Mouse (Mus musculus) midbrain, embryonic 14.5 days (tissue): ENCODE data around the gene Sh3bgrl2. TPM values are rescaled to one million over a fixed set of nuclear protein-coding genes. Genes with fewer than 3 reads are reported as not detected.

Experiments used
- ATAC-seq: fragments of 200-750 bp; cut with Nextera tagmentation; 2 replicates; pipeline ENCODE4 v1.8.0; 2017; ENCODE audit warnings: moderate number of reproducible peaks, moderate library complexity; ENCODE audit not compliant: low FRiP score, low TSS enrichment
- DNase-seq: peaks from one replicate; pipeline ENCODE4 v3.0.0-alpha.2; 2015
- H3K27ac ChIP-seq: fragments of 300-500 bp; sonication (generic); replicated peaks from 2 replicates; pipeline ENCODE4 v1.5.1; 2014; ENCODE audit warnings: mild to moderate bottlenecking, low read depth, low read length, moderate library complexity
- H3K27me3 ChIP-seq: fragments of 300-500 bp; sonication (generic); 2 replicates; pipeline ENCODE4 v1.6.1; 2014; ENCODE audit warnings: low read length, control low read depth, mixed read lengths; ENCODE audit not compliant: control insufficient read depth, insufficient read depth
- H3K36me3 ChIP-seq: fragments of 300-500 bp; sonication (generic); 2 replicates; pipeline ENCODE4 v1.6.1; 2014; ENCODE audit warnings: low read length, control low read depth; ENCODE audit not compliant: control insufficient read depth, insufficient read depth
- H3K4me1 ChIP-seq: fragments of 300-500 bp; sonication (generic); 2 replicates; pipeline ENCODE4 v1.6.1; 2014; ENCODE audit warnings: mild to moderate bottlenecking, antibody characterized with exemption, low read length, control low read depth; ENCODE audit not compliant: control insufficient read depth, insufficient read depth
- H3K4me2 ChIP-seq: fragments of 300-500 bp; sonication (generic); 2 replicates; pipeline ENCODE4 v1.6.1; 2014; ENCODE audit warnings: mild to moderate bottlenecking, low read length, moderate library complexity
- H3K4me3 ChIP-seq: fragments of 300-500 bp; sonication (generic); replicated peaks from 2 replicates; pipeline ENCODE4 v1.5.1; 2014; ENCODE audit warnings: low read depth, low read length
- H3K9ac ChIP-seq: fragments of 300-500 bp; sonication (generic); replicated peaks from 2 replicates; pipeline ENCODE4 v1.6.1; 2014; ENCODE audit warnings: mild to moderate bottlenecking, low read length, moderate library complexity
- H3K9me3 ChIP-seq: fragments of 300-500 bp; sonication (generic); 2 replicates; pipeline ENCODE4 v1.6.1; 2016; ENCODE audit warnings: low read length, control low read depth, mixed read lengths; ENCODE audit not compliant: control insufficient read depth
- WGBS: fragments of 180-500 bp; shearing (Covaris S2); extraction: QIAGEN DNeasy Blood & Tissue Kit; methylation state at CpG from one replicate; pipeline ENCODE4 v1.1.7; 2014; 5-methylcytosine and 5-hydroxymethylcytosine counted together
- polyA plus RNA-seq: library from polyadenylated mRNA; unstranded; fragments of >200 nt; fragmentation: Nextera tagmentation; extraction: Ambion mirVana; gene quantifications from 2 replicates; pipeline ENCODE4 v1.2.1, GENCODE M21; 2014

Sh3bgrl2 gene
- polyA plus RNA-seq, 1 experiment from 2014 or later, result 10.7 TPM

GRCm38 (mm10) chr9:83576689-83577057, 28.5 kb downstream of the Sh3bgrl2 start:
- no peaks in the 10 kb centered on the region for H3K36me3 ChIP-seq
- no peak overlapping the region for H3K4me3 ChIP-seq
- H3K4me2 ChIP-seq, result no peak overlapping the region
- DNase-seq (peak; percentile 84), ATAC-seq (peak; percentile 79; the same call in 1 of the 2 replicates)
- H3K27me3 ChIP-seq, result no peaks in the 10 kb centered on the region
- no peaks in the 10 kb centered on the region; the same call in 1 of the 2 replicates for H3K4me1 ChIP-seq
- no peak overlapping the region for H3K9ac ChIP-seq
- 0 out of 2 replicates have a peak overlapping the region, but pooled peaks have one; percentile 20 for H3K27ac ChIP-seq
- 20% methylated on average over 3 of the region's 3 CpGs for WGBS
- H3K9me3 ChIP-seq, result no peaks in the 10 kb centered on the region

GRCm38 (mm10) chr9:83577260-83577659, 29.1 kb downstream of the Sh3bgrl2 start:
- H3K9ac ChIP-seq, result no peak overlapping the region
- ATAC-seq (0 out of 2 replicates have a peak, but pooled peaks have one; percentile 16), DNase-seq (no peak)
- H3K27ac ChIP-seq, result 0 out of 2 replicates have a peak overlapping the region, but pooled peaks have one; percentile 20
- H3K36me3 ChIP-seq, result no peaks in the 10 kb centered on the region
- no peaks in the 10 kb centered on the region for H3K9me3 ChIP-seq
- H3K4me2 ChIP-seq, result no peak overlapping the region
- H3K4me3 ChIP-seq, result no peak overlapping the region
- WGBS, result 88% methylated on average over 7 of the region's 7 CpGs
- H3K27me3 ChIP-seq, result no peaks in the 10 kb centered on the region
- H3K4me1 ChIP-seq, result no peaks in the 10 kb centered on the region; the same call in 1 of the 2 replicates

GRCm38 (mm10) chr9:83579049-83579448, 30.9 kb downstream of the Sh3bgrl2 start:
- Histone ChIP-seq H3K9ac (no peak overlapping the region), H3K9me3 (no peaks in the 10 kb centered on the region), H3K4me1 (no peaks in the 10 kb centered on the region; the same call in 1 of the 2 replicates), H3K36me3 (no peaks in the 10 kb centered on the region), H3K27ac (no peak overlapping the region), H3K27me3 (no peaks in the 10 kb centered on the region), H3K4me3 (no peak overlapping the region), H3K4me2 (no peak overlapping the region)
- DNase-seq (no peak), ATAC-seq (no peak)
- 84% methylated on average over 4 of the region's 4 CpGs for WGBS

GRCm38 (mm10) chr9:83582748-83583147, 34.6 kb downstream of the Sh3bgrl2 start:
- Histone ChIP-seq H3K27ac (no peak overlapping the region), H3K36me3 (no peaks in the 10 kb centered on the region), H3K9me3 (no peaks in the 10 kb centered on the region), H3K4me1 (no peaks in the 10 kb centered on the region), H3K27me3 (no peaks in the 10 kb centered on the region), H3K9ac (no peak overlapping the region), H3K4me3 (no peak overlapping the region), H3K4me2 (no peak overlapping the region)
- DNase-seq (no peak), ATAC-seq (no peak)
- WGBS, result 76% methylated on average over 7 of the region's 7 CpGs

- no peaks in the 10 kb centered on the region for H3K9me3 ChIP-seq
- no peak for DNase-seq
- no peak overlapping the region for H3K4me2 ChIP-seq
- ATAC-seq, result no peak
- H3K27ac ChIP-seq, result peak overlapping the region; percentile 42; the same call in 1 of the 2 replicates
- no peaks in the 10 kb centered on the region for H3K27me3 ChIP-seq
- no peaks in the 10 kb centered on the region for H3K36me3 ChIP-seq
- no peak overlapping the region for H3K9ac ChIP-seq
- WGBS, result 78% methylated on average over 17 of the region's 17 CpGs
- H3K4me3 ChIP-seq, result no peak overlapping the region
- peaks cover 7% of the 10 kb centered on the region; the same call in 1 of the 2 replicates for H3K4me1 ChIP-seq
Observed at GRCm38 (mm10) chr9:83586316-83587050, 38.4 kb downstream of the Sh3bgrl2 start.

- Histone ChIP-seq H3K9ac (no peak overlapping the region), H3K4me2 (no peak overlapping the region), H3K27me3 (no peaks in the 10 kb centered on the region), H3K36me3 (no peaks in the 10 kb centered on the region), H3K4me3 (no peak overlapping the region), H3K27ac (peak overlapping the region; percentile 42; the same call in 1 of the 2 replicates), H3K9me3 (no peaks in the 10 kb centered on the region), H3K4me1 (peaks cover 7% of the 10 kb centered on the region; the same call in 1 of the 2 replicates)
- ATAC-seq (no peak), DNase-seq (no peak)
- WGBS, result 74% methylated on average over 9 of the region's 9 CpGs
Observed at GRCm38 (mm10) chr9:83587116-83587515, 39.0 kb downstream of the Sh3bgrl2 start.

- Histone ChIP-seq H3K27ac (no peak overlapping the region), H3K27me3 (no peaks in the 10 kb centered on the region), H3K9me3 (no peaks in the 10 kb centered on the region), H3K9ac (no peak overlapping the region), H3K4me1 (peaks cover 7% of the 10 kb centered on the region; the same call in 1 of the 2 replicates), H3K4me2 (no peak overlapping the region), H3K36me3 (no peaks in the 10 kb centered on the region), H3K4me3 (no peak overlapping the region)
- DNase-seq (no peak), ATAC-seq (no peak)
- WGBS, result 93% methylated on average over 2 of the region's 2 CpGs
Observed at GRCm38 (mm10) chr9:83589063-83589462, 40.9 kb downstream of the Sh3bgrl2 start.

- peak overlapping the region; percentile 66 for H3K27ac ChIP-seq
- no peak overlapping the region for H3K4me3 ChIP-seq
- 42% methylated on average over 14 of the region's 14 CpGs for WGBS
- DNase-seq (peak; percentile 66), ATAC-seq (peak; percentile 40; the same call in 1 of the 2 replicates)
- H3K9me3 ChIP-seq, result no peaks in the 10 kb centered on the region
- H3K4me1 ChIP-seq, result peaks cover 7% of the 10 kb centered on the region; the same call in 1 of the 2 replicates
- no peaks in the 10 kb centered on the region for H3K27me3 ChIP-seq
- H3K9ac ChIP-seq, result peak overlapping the region; percentile 20; the same call in 1 of the 2 replicates
- no peaks in the 10 kb centered on the region for H3K36me3 ChIP-seq
- H3K4me2 ChIP-seq, result no peak overlapping the region
Observed at GRCm38 (mm10) chr9:83589680-83590467, 41.7 kb downstream of the Sh3bgrl2 start.
